Mouse (Mus musculus): ENCODE results near the gene Papss1. TPM values are rescaled to one million over a fixed set of nuclear protein-coding genes. Genes with fewer than 3 reads are reported as not detected.

The Papss1 gene
- polyA plus RNA-seq, 1 experiment from 2014 or later = 117 TPM

Other genes with a start within 250 kb of the Papss1 start
- 1.4 TPM in 2 replicates for gene Sgms2, start 73.4 kb upstream of the Papss1 start, polyA plus RNA-seq (2015; fragmentation: Nextera tagmentation; extraction: Ambion mirVana)